Mouse (Mus musculus) liver, postnatal 0 days (tissue): ENCODE measurements at regions not wholly inside any gene's neighbourhood (a gene's known extent, or its start where the extent isn't known, plus 50 kb on each side); places are given as distances from the start of the nearest gene placed in this dataset.

Experiments used
- CTCF ChIP-seq: sonication (generic); IDR thresholded peaks from 2 replicates; pipeline ENCODE4 v1.5.1; 2016; ENCODE audit warnings: antibody characterized with exemption, low read depth
- EP300 ChIP-seq: IDR thresholded peaks from 2 replicates; pipeline ENCODE4 v1.6.1; 2016; ENCODE audit warnings: antibody characterized with exemption, low read depth, mild to moderate bottlenecking

DNA sequence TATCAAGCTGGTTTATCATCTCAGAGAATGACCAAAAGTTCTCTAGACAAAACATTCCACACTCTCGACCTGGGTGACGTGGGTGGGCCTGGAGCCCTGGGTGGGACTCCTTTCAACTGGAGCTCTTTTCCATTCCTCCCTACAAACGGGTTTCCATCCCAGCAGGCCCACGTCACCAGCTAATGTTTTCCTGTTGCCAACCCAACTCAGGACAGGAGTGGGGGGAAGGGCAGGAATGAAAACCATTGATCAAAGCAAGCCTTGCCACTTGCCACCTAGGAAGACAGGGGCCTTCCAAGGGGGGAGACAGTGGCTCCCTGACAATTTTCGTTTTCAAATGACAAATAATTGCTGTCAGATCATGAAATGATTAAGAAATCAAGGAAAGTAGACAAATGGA lies 224.8 kb downstream of the Rplp1 start:
- no peak for TF ChIP-seq EP300
- TF ChIP-seq CTCF: no peak
